Mouse (Mus musculus) bone marrow macrophage, adult 2 months (primary cell): ENCODE results near the gene Vps8.

Experiments
- CTCF ChIP-seq: IDR thresholded peaks from 2 replicates; pipeline ENCODE4 v1.5.1; 2012; ENCODE audit warnings: low read depth, mild to moderate bottlenecking, low read length, moderate library complexity
- POLR2A ChIP-seq: IDR thresholded peaks from 2 replicates; pipeline ENCODE4 v1.6.1; 2012; ENCODE audit warnings: mild to moderate bottlenecking, low read depth, low read length, borderline replicate concordance

GRCm38 (mm10) chr16:21655961-21656360 lies 233.0 kb downstream of the Vps8 start:
- no peak for TF ChIP-seq CTCF
- no peak for TF ChIP-seq POLR2A
